Mouse (Mus musculus): ENCODE results near the gene Adcy3.
"Not testable (repeated sequence)": the region's sequence is repeated elsewhere in the genome, so short reads cannot be mapped to it uniquely, and the experiment has no call there.

Adcy3 gene

GRCm38 (mm10) chr12:4240281-4240680 is 107.4 kb downstream of the Adcy3 start:
- not testable (repeated sequence) for DNase-seq (ENCODE audit: low spot score in 2 of 2)

- DNase-seq (ENCODE audit: low spot score in 2 of 2), result no peak
Measured at GRCm38 (mm10) chr12:4243805-4244204, 110.9 kb downstream of the Adcy3 start.

GRCm38 (mm10) chr12:4245742-4246141 is 112.8 kb downstream of the Adcy3 start:
- no peak for DNase-seq (ENCODE audit: low spot score in 2 of 2)

- DNase-seq (ENCODE audit: low spot score in 2 of 2), result no peak
Measured at GRCm38 (mm10) chr12:4249786-4250185, 116.9 kb downstream of the Adcy3 start.

GRCm38 (mm10) chr12:4252742-4253655 is 120.1 kb downstream of the Adcy3 start:
- DNase-seq (ENCODE audit: low spot score in 2 of 2), result no peak
